Mouse (Mus musculus): ENCODE measurements around the gene Rapgef2.
A peak's percentile ranks its signal among the peaks of the same experiment; 100 is the strongest.

The Rapgef2 gene

DNA sequence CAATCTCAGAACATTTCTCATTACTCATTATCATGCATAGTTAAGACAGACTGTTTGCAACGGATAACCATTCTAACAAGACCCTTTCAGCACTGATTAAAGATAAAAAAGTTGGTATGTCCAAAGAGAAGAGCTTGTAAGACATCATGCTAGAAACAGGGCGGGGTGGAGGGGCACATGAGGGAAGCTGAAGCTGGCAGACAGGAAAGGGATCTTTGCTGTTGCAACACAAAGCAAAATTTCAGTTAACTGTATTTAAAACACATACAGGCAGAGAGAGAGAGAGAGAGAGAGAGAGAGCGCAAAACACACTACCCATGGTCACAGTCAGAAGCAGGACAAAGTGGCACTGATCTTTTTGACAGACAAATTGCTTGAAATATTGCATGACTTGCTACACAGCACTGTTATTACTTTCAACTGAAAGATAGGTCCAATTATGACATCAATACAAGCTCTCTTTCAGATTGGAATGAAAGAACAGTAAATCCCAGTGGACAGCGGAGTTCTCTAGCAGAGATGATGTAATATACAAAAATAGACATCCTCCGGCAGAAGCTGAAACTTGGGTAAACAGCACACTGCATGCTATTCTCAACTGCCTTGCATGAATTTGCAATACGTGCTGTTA, 125.1 kb downstream of the Rapgef2 start:
- peak; percentile 42 to 51 for DNase-seq

DNA sequence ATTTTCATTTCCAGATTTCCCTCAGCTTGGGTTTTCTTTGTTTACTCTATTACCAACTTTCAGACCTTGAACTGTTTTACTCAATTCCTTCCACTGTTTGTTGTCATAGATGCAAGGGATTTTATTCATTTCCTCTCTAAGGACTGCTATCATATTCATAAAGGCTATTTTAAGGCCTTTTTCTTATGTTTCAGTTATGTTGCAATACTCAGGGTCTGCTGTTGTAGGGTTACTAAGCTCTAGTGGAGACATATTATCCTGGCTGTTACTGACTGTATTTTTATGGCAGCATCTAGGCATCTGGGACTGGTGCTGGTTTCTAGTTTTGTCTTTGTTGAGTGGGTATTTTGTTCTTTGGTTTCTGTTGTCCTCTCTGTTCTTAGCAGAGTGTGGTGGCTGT, 128.1 kb downstream of the Rapgef2 start:
- DNase-seq = no peak

DNA sequence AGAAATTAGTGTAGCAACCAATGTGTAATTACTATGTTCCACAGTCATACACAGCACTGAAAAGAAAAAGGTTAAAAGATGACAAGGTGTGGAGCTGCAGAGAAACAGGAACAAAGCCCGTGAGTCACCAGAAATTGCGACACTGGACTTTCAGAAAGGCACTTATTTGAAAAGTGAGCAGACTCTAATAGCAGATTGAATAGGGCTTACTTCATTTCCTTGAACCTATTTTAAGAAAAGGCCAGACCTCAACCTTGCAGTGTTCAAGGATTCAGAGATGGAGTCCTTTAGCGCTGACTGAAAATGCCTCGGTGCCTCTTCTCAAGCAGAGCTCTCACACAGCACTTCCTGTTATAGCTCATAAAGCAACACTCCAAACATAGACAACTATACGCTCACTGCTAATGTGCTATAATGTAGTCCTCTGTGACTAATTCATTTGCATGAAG, 133.3 kb downstream of the Rapgef2 start:
- DNase-seq = no peak

DNA sequence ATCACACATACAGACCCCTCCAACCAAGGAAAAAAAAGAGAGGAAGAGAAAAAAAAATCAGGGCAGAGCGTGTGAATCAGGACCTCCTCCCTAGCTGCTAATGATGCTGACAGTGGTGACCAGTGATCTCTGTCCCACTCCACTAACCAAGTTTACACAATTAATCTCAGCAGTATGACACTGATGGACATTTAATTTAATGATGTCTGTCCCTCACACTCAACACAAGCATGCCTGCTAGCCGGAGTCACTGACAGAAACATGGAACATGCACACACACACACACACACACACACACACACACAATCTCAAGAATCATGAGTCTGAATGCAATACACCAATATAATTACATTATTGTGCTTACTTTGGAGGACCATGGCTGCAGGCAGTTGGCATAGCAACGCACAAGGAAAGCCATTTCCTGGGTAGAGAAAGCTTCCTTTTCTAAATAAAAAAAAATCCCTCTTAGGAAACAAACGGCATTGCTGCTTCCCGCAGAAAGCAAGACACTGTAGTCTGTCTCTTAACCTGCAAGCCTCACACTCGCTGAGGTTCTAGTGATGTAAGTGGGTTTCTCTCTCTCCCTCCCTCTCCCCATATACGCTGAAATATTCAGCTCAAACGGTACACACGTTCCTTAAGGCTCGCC, 140.8 kb downstream of the Rapgef2 start:
- peak in 1 of 2 experiments; percentile 61 for DNase-seq

DNA sequence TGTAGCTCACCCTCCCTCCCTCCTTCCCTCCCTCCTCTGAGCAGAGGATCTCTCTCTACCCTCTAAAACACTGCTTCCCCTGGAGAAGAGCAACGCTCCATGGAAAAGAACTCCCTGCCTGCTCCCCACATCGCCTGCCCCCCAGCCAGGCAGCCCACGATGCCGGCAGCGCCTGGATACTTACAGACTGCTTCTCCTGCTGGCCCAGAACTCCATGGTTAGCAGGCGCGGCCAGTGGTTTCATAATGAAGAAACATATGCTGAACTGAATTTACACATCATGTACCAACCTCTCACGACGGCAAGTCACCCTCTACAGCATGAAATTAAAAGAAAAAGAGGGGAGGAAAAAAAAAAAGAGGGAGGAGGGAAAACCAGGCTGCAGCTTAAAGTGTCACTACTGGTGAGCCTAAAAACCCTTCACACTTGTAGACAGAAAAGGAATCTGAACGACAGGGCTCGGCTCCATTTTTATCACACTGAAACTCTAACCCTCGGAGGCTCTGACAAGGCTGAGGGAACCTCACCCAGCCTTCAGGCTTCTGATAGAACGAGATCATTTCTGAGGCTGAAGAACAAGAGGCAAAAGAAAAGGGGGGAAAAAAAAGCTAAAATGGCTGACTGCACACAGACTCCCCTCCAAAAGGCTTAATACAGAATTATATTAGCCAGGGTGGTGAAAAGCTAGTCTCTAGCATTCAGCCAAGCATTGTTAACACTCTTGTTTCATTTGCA, 141.5 kb downstream of the Rapgef2 start:
- DNase-seq = peak; percentile 59 to 72

DNA sequence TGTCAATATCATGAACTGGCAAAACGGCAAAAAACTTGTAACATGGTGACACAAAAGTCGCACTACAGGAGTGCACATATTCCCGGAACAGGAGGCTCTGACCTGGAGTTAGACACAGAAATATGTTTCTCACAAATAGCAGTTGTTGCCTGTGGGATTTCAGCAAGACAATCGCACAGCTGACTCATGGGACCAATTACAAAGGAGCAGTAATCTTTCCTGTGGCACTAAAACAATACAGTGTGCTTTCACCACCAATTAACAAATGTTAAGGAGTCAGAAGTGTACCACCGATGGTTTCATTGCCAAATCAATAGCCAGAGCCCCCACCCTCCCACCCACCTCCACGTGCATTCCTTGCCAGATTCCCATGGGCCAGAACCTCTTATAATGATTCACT, 142.2 kb downstream of the Rapgef2 start:
- DNase-seq = peak in 1 of 2 experiments; percentile 45

DNA sequence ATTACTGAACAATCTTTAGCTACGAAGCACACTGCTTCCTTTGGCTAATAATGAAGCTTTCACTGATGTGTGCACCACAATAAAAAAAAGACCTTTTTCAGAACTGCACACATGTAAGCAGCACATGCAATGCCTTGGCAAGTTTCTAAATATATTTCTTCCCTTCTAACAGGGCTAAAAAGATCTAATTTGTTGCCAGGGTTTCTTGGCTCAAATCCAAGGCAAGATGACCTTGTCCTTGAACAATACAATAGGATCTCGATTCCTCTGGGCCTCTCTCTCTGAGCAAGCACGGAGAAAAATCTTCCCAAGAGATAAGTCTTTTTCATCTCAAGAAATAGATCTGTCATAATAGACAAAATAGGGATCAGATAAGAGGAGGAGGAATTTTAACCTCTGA, 147.1 kb downstream of the Rapgef2 start:
- DNase-seq = peak in 1 of 2 experiments; percentile 33

DNA sequence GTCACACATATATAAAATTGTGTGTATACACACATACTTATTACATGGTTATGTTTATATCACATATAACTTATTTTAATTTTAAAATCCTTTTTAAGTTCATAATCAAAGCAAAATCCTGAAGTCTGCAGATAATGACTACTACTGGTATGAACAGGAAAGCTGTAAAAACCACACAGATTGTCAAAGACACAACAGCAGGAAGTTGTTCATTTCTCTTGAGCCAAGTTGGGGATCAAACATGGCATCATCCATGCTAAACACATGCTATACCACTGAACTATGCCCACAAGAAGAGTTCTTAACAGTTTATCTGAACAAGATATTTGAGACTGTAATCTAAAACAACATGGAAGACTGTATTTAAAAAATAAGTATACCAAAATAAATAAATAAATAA, 147.7 kb downstream of the Rapgef2 start:
- DNase-seq = no peak

DNA sequence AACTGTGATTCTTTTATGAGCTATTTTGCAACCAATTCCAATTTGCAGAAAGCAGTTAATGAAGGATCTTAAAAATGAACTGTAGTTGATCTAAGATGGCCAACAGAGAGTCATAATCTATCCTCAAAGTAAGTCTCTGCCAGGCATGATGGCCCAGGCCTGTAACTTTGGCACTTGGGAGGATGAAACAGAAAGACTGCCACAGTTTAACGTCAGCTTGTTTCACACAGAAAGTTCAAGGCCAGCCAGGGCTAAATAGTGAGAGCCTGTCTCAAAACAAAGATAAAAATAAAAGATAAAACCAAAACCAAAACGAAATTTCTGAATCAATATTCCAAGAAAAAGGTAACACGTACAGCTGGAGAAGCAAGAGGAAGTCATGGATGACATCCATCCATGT, 155.3 kb downstream of the Rapgef2 start:
- no peak for DNase-seq

DNA sequence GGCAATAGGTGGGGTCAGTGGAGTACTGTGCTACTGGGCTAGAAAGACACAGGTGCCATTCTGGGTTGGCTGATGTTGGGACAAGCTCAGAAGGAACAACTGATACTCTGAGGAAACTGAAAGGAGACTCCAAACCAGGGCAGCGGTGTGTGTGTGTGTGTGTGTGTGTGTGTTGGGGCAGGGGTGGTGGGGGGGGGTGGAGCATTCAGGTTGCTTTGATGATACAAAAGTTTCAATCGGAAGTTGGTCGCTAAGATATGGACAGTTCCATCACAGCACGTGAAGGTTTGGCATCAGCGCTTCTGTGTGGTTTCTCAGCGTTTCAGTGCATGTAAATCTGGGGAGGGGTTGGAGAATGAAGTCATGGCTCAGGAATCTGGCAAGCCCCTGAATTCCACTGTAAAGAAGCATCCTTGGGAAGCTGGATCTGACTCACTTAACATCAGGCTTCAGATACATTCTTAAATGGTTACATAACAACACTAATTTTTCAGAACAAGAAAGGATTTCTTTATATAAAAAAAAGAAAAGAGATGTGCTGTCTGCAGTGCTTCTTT, 157.2 kb downstream of the Rapgef2 start:
- DNase-seq = no peak

DNA sequence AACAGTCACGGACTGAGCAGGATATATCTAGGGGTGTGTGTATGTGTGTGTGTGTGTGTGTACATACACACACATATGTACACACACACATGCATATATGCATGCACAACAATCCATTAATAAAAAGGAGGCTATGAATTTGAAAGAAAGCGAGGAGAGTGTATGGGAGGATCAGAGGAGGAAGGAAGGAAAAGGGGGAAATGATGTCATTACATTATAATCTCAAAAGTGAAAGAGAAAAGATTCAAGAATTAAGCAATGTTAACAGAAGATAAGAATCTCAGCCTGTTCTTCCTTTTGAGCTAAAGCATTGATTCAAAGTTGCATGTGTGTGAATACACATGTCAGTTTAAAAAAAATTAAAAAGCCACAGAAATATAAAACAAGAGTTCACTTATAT, 158.5 kb downstream of the Rapgef2 start:
- DNase-seq = no peak

DNA sequence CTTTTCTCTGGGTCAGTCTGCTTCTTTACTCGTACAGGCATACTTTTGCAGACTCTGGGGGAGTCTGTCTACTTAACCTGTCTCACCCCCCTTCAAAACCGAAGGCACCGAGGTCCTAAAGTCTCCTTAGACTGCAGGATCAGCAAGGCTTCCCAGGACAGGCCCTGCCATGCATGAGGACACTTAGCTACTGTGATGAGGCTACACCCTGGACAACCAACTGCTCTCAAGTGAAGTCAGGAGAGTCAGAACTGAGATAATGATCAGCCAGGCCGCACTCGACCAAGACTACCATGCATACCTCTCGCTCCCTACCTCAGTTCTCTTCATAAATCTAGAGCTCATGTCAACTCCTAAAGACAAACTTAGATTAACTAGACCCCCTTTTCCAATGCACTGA, 159.5 kb downstream of the Rapgef2 start:
- DNase-seq = no peak

DNA sequence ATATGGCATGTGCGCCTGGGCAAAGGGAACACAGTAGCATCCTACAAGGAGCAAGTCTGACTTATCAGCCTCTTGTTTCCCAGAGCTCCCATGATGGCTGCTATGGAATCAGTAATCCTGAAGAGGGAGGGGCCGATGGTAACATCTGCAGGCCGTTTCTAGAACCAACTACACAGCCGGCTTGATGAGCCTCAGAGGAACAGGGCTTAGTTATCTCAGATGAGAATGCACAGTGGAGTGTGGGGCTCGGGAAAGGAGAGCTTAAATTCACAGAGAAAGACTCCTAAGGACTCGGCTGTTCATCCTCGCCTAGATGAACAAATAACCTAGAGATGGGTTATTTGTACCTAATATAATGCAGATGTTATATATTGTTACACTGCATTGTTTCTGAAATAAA, 164.9 kb downstream of the Rapgef2 start:
- DNase-seq = no peak

DNA sequence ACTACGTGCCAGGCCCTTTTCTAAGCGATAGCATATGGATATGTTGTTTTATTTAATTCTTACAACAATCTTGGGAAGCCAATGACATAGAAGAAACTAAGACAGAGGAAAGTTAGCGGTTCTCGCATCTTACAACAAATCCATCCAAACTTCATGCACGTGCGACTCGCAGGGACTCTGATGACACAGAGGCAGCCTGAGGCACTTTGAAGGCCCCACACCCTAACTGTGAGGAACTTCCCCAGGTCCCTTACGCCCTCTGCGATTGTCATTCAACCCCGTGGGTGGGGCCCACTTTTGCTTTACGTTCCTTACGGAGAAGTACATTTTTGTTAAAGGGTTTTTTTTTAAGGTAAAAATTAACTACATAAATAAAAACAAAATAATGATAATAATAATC, 166.3 kb downstream of the Rapgef2 start:
- DNase-seq = no peak

DNA sequence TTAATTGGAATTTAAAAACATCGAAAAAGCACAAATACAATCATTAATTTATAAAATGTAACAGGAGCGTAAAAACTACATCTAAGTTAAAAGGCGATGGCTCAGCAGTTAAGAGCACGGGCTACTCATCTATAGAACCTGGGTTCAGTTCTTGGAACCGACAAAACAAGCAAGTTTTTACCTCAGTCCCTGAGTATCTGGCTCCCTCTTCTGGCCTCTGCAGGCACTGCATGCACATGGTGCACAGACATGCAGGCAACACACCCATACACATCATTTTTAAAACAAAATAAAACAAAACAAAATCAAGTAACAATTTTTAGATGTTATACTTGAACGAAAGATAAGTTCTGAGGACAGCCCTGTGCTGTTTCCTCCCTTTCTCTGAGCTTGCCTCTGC, 176.2 kb downstream of the Rapgef2 start:
- no peak for DNase-seq

DNA sequence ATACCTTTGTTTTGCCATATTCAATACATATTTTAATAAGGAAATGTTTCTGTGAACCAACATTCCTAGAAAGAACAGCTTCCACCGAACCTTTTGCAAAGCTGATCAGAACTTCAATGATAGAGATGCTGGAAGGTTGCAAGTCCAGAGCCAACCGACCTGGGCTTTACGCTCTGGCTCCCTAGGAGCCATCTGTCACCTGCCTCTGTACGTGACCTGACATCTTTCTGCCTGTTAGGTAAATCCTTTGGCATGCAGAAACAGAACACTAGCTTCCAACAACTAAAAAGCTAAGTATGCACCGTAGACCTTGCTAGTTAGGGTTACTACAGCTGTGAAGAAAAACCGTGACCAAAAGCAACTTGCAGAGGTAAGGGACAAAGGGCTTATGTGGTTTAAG, 178.1 kb downstream of the Rapgef2 start:
- DNase-seq = peak; percentile 52 to 66

DNA sequence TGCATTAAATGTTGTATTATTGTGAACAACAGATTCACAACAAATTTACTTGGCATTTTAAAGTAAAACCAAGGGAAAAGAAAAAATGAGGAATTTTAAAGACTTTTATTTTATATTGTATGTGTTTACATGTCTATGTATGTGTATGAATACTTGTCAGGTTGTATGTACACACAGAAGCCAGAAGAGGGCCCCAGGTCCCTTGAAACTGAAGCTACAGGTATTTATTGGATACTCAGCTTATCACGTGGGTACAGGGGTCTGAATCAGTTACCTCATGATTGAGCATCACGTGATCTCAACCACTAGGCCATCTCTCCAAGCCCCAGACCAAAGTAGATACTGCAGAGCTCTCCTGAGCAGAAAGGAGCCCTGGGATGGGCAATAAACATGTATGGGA, 180.0 kb downstream of the Rapgef2 start:
- DNase-seq = no peak

DNA sequence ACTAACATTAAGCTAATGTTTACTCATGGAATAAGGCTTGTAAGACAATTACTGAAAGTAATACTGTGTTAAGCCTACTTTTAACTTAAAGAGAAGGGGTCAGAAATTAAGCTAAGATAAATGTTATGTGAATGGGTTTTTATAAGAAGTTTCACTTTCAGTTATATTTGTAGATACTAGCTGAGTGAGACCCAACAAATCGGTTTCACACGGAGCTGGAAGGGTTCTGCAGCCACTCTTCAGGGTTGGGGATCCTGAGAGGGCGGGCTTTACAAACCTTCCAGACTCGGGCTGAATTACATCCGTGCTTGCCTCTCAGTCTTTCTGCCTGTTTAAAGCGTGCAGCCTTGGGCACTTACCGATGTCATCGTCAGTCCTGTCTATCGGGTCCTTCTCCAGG, 182.7 kb downstream of the Rapgef2 start:
- DNase-seq = no peak

DNA sequence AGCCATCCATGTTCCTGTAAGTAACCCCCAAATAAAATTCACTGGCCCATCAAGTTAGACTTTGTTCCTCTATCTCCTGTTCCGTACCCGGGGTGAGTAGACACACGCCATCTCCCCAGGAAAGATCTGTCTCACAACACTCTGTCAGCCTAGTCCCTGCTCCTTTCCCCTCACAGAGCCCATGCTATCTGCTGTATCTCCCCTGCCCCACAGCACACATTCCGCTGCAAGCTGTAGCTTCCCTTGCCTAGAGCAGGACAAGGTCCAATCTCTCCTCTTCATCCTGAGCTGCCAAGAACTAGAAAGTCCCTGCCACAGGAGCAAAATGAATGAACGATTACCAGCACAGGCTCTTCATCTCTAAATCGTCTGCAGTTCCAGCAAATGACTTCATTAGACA, 184.6 kb downstream of the Rapgef2 start:
- no peak for DNase-seq

DNA sequence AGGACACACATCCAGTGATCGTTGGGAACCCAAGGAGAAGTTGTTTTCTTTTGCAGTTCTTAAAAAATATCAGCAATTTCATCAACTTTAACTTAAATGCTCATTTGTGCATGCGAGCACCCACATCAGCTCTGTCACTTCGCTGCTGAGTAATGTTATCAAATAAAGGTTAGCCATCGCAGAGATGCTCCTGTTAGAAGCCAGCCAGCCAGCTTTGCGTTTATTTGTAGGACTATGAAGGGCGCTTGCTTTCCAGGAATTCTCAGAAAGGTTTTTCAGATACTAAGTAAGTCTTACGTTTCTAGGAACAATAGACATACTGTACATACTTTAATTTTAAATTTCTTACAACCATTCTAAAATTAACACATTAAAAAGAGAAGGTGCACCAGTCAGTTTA, 185.5 kb downstream of the Rapgef2 start:
- no peak for DNase-seq

DNA sequence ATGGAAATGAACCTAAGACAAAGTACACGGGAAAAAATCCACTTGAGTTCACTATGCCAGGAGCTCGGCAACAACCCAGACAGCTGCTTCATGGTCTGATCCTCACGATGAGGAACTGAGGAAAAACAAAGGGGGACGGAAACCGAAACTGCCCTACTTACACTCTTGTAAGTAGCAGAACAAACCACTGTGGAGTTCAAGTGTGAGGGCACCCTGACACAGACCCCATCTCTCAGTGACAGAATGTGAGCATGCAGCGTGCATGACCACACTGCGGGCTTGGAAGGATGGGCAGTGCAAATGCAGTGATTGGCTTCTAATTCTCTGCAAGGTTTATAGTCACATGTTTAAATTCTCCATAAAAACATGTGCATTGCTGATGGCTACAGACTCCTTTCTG, 197.2 kb downstream of the Rapgef2 start:
- no peak for DNase-seq

DNA sequence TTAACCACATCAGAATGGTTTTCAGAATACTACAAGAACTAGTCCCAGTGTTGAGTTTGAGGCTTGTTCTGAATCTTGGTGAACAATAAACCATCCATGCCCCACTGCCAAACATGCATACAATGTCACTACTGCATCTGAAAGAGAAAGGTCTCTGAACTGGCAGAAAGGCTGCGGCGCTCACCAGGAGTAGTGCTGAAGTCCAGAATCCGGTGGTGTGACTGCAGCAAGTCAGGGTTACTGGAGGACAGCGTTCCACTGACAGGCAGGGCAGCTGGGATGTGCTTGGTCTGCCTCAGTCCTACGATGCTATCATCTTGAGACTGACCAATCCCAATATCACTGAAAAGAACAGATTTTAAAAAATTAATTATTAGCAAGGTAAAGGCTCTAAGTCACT, 197.9 kb downstream of the Rapgef2 start:
- DNase-seq = no peak

DNA sequence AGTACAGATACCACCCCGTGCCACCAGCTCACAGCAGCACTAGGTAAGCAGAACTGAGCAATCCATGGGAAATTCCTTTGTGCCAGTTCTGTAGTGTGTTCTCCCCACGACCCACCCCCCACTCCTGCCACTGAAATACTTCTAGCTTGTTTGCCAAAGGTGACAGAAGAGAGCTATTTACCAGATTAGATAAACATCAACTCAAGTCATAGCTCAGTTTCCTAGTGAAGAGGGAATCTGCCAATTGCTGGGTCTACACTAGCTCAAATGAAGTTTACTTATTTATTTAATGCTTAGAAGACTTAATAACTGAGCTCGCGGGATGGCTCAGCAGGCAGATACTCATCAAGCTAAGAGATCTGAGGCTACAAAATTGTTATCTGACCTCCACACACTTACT, 200.0 kb downstream of the Rapgef2 start:
- DNase-seq = no peak

DNA sequence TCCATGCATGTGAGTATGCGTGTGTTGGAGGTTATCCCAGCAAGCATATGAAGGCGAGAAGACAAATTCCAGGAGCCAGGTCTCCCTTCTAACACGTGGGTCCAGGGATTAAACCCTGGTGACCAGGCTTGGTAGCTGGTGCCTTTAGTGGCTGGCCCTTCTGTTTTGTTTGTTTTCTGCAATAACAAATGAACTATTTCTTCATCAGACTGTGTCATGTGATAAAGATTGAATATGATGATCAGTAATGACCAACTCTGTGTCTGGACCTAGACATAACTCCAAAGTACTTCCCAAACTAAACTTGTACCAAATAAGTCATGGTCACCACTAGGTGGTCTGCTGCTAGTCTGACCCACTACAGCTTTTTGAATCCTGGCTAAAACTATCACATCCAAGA, 202.4 kb downstream of the Rapgef2 start:
- no peak for DNase-seq

All from cerebellum, adult 18-20 months (tissue).